Mouse (Mus musculus): ENCODE measurements around the gene Agap1. TPM values are rescaled to one million over a fixed set of nuclear protein-coding genes. Genes with fewer than 3 reads are reported as not detected.

Agap1 gene
- 8.5 TPM for polyA plus RNA-seq (2014; fragmentation: Illumina TruSeq; extraction: RNeasy Lipid Tissue Mini Kit (QIAGEN cat#74804); ENCODE audit: low read depth, low replicate concordance)

GRCm38 (mm10) chr1:89454196-89455123 lies at the start of gene Agap1:
TSS of gene Agap1 (plus strand) at chr1:89454806.

GRCm38 (mm10) chr1:89931120-89931519 lies 476.5 kb downstream of the Agap1 start, which contains the start of gene Gbx2:
TSS of gene Gbx2 (minus strand) at chr1:89931179.

Data from sigmoid colon, adult 10 weeks (tissue).